Mouse (Mus musculus) forebrain, postnatal 0 days (tissue): ENCODE measurements at regions not wholly inside any gene's neighbourhood (a gene's known extent, or its start where the extent isn't known, plus 50 kb on each side); places are given as distances from the start of the nearest gene placed in this dataset.

Experiments
- ATAC-seq: fragments of 200-750 bp; cut with Nextera tagmentation; 2 replicates; pipeline ENCODE4 v1.8.0; 2017; ENCODE audit warnings: mild to moderate bottlenecking, moderate library complexity
- DNase-seq: peaks from one replicate; pipeline ENCODE4 v3.0.0-alpha.2; 2015
- H3K27ac ChIP-seq: fragments of 300-500 bp; sonication (generic); 2 replicates; pipeline ENCODE4 v1.5.1; 2014; ENCODE audit warnings: low read depth, mild to moderate bottlenecking, antibody characterized with exemption, low read length, moderate library complexity, mixed read lengths
- H3K27me3 ChIP-seq: fragments of 300-500 bp; sonication (generic); 2 replicates; pipeline ENCODE4 v1.6.1; 2014; ENCODE audit warnings: mild to moderate bottlenecking, low read length, mixed read lengths; ENCODE audit not compliant: insufficient read depth
- H3K36me3 ChIP-seq: fragments of 300-500 bp; sonication (generic); 2 replicates; pipeline ENCODE4 v1.6.1; 2014; ENCODE audit warnings: mild to moderate bottlenecking, moderate library complexity; ENCODE audit not compliant: insufficient read depth
- H3K4me1 ChIP-seq: fragments of 300-500 bp; sonication (generic); 2 replicates; pipeline ENCODE4 v1.6.1; 2014; ENCODE audit warnings: antibody characterized with exemption; ENCODE audit not compliant: insufficient read depth
- H3K4me2 ChIP-seq: fragments of 300-500 bp; sonication (generic); 2 replicates; pipeline ENCODE4 v1.6.1; 2014; ENCODE audit warnings: low read depth, mild to moderate bottlenecking, moderate library complexity
- H3K4me3 ChIP-seq: fragments of 300-500 bp; sonication (generic); 2 replicates; pipeline ENCODE4 v1.5.1; 2014; ENCODE audit warnings: low read depth, low read length, mixed read lengths
- H3K9ac ChIP-seq: fragments of 300-500 bp; sonication (generic); 2 replicates; pipeline ENCODE4 v1.6.1; 2014; ENCODE audit warnings: mild to moderate bottlenecking
- H3K9me3 ChIP-seq: fragments of 300-500 bp; sonication (generic); 2 replicates; pipeline ENCODE4 v1.6.1; 2016; ENCODE audit warnings: low read length
- CTCF ChIP-seq: sonication (generic); IDR thresholded peaks from 2 replicates; pipeline ENCODE4 v1.5.1; 2016; ENCODE audit warnings: antibody characterized with exemption, control low read depth, low read depth
- WGBS: fragments of 180-500 bp; shearing (Covaris S2); extraction: QIAGEN DNeasy Blood & Tissue Kit; methylation state at CpG from one replicate; pipeline ENCODE4 v1.1.7; 2014; 5-methylcytosine and 5-hydroxymethylcytosine counted together

DNA sequence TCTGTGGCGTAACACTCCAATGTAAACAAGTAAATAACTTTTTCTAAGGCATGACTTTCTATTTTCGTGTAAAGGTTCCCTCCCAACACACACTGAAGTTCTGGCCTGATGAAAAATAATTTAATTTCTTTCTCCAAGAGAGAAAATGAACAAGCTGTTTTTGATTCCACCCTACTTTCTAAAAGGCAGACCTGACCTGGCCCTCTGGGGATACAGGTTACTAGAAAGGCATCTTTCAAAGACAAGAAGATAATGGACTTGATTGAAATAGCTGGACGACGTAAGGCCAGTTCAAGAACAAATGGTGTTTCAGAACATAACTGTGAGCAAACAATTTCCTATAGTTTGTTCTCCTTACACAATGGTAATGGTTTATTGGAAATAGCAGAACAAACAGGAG, 273.5 kb downstream of the Ptprc start:
- peak overlapping the region; percentile 97 for H3K27ac ChIP-seq
- H3K36me3 ChIP-seq, result no peaks in the 10 kb centered on the region
- H3K27me3 ChIP-seq, result no peaks in the 10 kb centered on the region
- peaks cover 15% of the 10 kb centered on the region for H3K4me1 ChIP-seq
- DNase-seq (no peak), ATAC-seq (no peak)
- 7% methylated on average over 4 of the region's 4 CpGs for WGBS
- no peaks in the 10 kb centered on the region for H3K9me3 ChIP-seq
- TF ChIP-seq CTCF, result no peak
- peak overlapping the region; percentile 90 for H3K9ac ChIP-seq
- peak overlapping the region; percentile 54 for H3K4me2 ChIP-seq
- peak overlapping the region; percentile 83 for H3K4me3 ChIP-seq

DNA sequence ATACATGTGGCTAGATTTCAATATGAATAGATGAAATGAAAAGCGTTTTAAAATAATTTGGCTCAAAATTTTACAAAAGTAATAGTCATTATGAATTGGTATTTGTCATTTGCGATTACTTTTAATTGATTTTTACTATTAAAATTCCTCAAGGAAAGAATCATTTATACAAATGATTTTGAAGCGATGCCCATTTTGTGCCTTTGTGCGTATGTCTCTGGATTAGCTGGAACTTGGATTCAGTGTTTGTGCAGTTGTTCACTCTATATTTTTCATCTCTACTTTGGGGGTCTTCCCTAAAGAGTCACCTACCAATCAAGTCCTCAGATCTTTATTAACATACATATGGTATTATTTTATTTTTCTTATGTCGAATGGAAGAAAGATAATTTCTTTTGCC, 274.3 kb downstream of the Ptprc start:
- 8% methylated on average over 5 of the region's 5 CpGs for WGBS
- no peak for DNase-seq

DNA sequence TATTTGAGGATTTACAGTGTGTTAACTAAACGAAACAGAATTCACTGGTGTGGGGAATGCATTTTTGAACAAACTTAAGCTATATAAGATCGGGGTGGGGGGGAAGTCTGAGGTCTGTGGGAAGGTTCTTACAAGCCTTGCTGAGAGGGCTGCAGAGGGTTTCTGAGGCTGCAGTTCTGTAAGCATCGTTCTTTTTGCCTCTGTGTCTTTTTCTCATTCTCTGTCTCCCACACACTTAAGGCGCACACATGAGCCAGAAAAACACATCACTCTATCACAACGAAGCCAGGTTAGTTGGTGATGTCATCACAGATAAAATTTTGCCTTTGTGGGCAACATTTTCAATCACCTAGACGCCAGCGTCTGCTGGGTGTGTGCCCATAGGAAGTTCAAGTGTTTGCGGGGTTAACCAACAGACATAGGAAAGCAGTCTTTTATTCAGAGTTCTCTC, 274.9 kb downstream of the Ptprc start:
- no peaks in the 10 kb centered on the region for H3K9me3 ChIP-seq
- peak; percentile 50 for ATAC-seq
- H3K4me2 ChIP-seq, result peak overlapping the region; percentile 54
- WGBS, result 0% methylated on average over 8 of the region's 8 CpGs
- H3K27me3 ChIP-seq, result no peaks in the 10 kb centered on the region
- peak overlapping the region; percentile 83 for H3K4me3 ChIP-seq
- no peak for TF ChIP-seq CTCF
- H3K36me3 ChIP-seq, result no peaks in the 10 kb centered on the region
- DNase-seq, result peak; percentile 82
- peaks cover 3% of the 10 kb centered on the region; the same call in 1 of the 2 replicates for H3K4me1 ChIP-seq
- peak overlapping the region; percentile 90 for H3K9ac ChIP-seq
- H3K27ac ChIP-seq, result peak overlapping the region; percentile 97

More for the DNA sequence above, 274.3 kb downstream of the Ptprc start:
- Histone ChIP-seq H3K4me1 (peaks cover 7% of the 10 kb centered on the region; the same call in 1 of the 2 replicates), H3K4me2 (peak overlapping the region; percentile 54), H3K4me3 (peak overlapping the region; percentile 83), H3K9me3 (no peaks in the 10 kb centered on the region), H3K36me3 (no peaks in the 10 kb centered on the region), H3K27ac (peak overlapping the region; percentile 97), H3K9ac (peak overlapping the region; percentile 90), H3K27me3 (no peaks in the 10 kb centered on the region)
- no peak for ATAC-seq
- TF ChIP-seq CTCF, result no peak

DNA sequence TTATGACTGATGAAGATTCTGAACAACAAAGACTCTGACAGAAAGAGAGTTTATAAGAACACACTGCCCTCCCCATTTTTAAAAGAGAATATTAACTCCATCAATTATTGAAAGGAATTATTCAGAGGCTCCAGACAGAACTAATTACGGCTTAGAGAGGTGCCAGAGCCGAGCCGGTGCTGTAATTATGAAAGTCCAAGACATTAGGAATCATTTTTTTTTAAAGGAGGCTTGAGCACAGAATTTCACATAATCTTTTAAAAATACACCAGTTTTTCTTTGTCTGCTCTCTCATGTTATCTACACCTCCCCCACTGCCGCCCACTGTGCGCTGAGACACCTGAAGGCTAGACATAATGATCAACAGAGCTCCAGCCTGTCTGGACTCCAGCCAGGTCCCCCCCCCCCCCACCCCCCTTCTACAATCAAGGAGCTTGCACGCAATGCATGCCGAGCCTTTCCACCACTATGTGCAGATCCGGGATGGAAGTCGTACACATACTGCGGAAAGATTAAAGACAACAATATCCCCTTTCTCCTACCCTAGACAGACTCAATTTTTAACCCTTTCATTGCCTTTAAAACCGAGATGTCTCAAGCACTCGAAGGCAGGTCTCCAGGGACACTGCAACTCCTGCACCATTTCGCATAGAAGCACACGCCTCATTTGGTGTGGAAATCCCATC, 275.4 kb downstream of the Ptprc start:
- peak overlapping the region; percentile 90 for H3K9ac ChIP-seq
- peak overlapping the region; percentile 83 for H3K4me3 ChIP-seq
- TF ChIP-seq CTCF, result no peak
- peak; percentile 76 for ATAC-seq
- no peaks in the 10 kb centered on the region for H3K4me1 ChIP-seq
- WGBS, result under 1% methylated on average over 14 of the region's 14 CpGs
- peak; percentile 88 for DNase-seq
- peak overlapping the region; percentile 54 for H3K4me2 ChIP-seq
- no peaks in the 10 kb centered on the region for H3K36me3 ChIP-seq
- H3K27ac ChIP-seq, result peak overlapping the region; percentile 97
- H3K9me3 ChIP-seq, result no peaks in the 10 kb centered on the region
- no peaks in the 10 kb centered on the region for H3K27me3 ChIP-seq

DNA sequence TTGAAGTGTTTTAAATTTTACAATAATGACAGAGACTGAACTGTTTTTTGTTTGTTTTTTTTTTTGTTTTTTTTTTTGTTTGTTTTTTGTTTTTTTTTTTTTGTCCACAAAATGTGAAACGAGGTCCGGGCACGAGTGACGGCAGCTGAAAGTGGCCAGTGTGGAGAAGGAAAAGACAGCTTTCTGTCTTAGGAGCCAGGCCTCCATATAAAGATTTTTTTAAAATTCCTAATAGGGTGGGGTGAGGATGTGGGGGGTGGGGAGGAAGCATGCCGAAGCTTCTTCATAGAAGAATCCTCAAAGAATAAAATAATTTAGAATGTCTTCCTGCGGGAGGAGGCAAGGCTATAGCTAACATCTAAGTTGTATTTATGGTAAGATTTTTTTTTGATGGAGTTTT, 276.2 kb downstream of the Ptprc start:
- Histone ChIP-seq H3K9ac (peak overlapping the region; percentile 90), H3K36me3 (no peaks in the 10 kb centered on the region), H3K9me3 (no peaks in the 10 kb centered on the region), H3K4me3 (peak overlapping the region; percentile 83), H3K4me1 (no peaks in the 10 kb centered on the region), H3K27me3 (no peaks in the 10 kb centered on the region), H3K27ac (peak overlapping the region; percentile 97), H3K4me2 (peak overlapping the region; percentile 54)
- no peak for TF ChIP-seq CTCF
- DNase-seq (no peak), ATAC-seq (no peak)
- WGBS, result under 1% methylated on average over 6 of the region's 6 CpGs

DNA sequence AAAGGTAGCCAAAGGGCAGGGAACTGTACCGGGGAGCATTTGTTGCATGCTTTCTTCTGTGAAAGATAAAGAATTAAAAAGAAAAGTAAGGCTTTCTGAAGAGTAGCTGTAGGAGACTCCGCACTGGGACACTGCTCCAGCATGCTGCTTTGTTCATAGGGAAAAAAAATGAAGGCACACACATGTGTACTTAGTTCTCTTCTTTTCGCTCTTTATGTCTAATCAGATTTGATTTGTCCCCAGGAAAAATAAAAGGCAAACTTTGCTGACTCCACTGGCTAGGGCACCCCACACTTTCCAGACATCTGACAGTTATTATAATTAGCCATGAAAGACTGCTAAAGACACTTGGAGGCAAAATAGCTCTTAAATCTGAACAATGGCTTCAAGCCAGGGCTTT, 276.6 kb downstream of the Ptprc start:
- Histone ChIP-seq H3K36me3 (no peaks in the 10 kb centered on the region), H3K4me3 (peak overlapping the region; percentile 83), H3K27ac (peak overlapping the region; percentile 97), H3K9ac (peak overlapping the region; percentile 90), H3K27me3 (no peaks in the 10 kb centered on the region), H3K4me1 (no peaks in the 10 kb centered on the region), H3K4me2 (peak overlapping the region; percentile 54), H3K9me3 (no peaks in the 10 kb centered on the region)
- DNase-seq (no peak), ATAC-seq (peak; percentile 30)
- no peak for TF ChIP-seq CTCF
- WGBS, result 0% methylated on average over 3 of the region's 3 CpGs

DNA sequence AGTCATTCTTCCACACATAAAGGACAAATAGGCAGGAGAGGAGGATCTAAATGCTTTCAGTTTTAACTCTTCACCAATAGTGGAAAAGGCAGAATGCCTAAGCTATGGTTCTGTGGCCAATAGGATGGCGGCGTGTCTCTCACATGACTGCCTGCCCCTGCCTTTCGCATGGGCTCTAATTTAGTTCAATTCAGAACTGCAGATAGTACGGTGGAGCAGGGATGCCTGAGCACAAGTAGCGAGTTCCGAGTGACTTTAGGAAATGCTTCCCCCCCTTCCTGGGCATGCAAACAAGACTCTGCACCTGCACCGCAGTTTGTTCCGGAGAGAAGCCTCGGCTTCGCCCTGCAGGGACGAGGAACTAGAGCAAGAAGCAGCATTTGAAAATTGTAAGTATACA, 277.1 kb downstream of the Ptprc start:
- H3K9ac ChIP-seq, result peak overlapping the region; percentile 90
- 0 out of 2 replicates have a peak, but pooled peaks have one; percentile 8 for TF ChIP-seq CTCF
- ATAC-seq (peak; percentile 96), DNase-seq (peak; percentile 95)
- WGBS, result under 1% methylated on average over 11 of the region's 11 CpGs
- peak overlapping the region; percentile 97 for H3K27ac ChIP-seq
- H3K9me3 ChIP-seq, result no peaks in the 10 kb centered on the region
- no peaks in the 10 kb centered on the region for H3K36me3 ChIP-seq
- H3K4me1 ChIP-seq, result no peaks in the 10 kb centered on the region
- H3K27me3 ChIP-seq, result no peaks in the 10 kb centered on the region
- peak overlapping the region; percentile 83 for H3K4me3 ChIP-seq
- peak overlapping the region; percentile 54 for H3K4me2 ChIP-seq
